Mouse (Mus musculus): ENCODE data around the gene Arl5b.

Arl5b gene

GRCm38 (mm10) chr2:15049117-15049873 is at the start of gene Arl5b:
Arl5b (plus strand) TSS chr2:15049395.
- peak; percentile 95 to 96 for DNase-seq

GRCm38 (mm10) chr2:15007531-15007930 is 41.7 kb upstream of the Arl5b start:
- no peak for DNase-seq

GRCm38 (mm10) chr2:15008072-15008471 is 41.1 kb upstream of the Arl5b start:
- DNase-seq: no peak

- DNase-seq: no peak
These were observed 22.4 kb upstream of the Arl5b start for GRCm38 (mm10) chr2:15026817-15027216.

GRCm38 (mm10) chr2:15027816-15028215 is 21.4 kb upstream of the Arl5b start:
- no peak for DNase-seq

GRCm38 (mm10) chr2:15038705-15039104 is 10.5 kb upstream of the Arl5b start:
- DNase-seq: no peak

- no peak for DNase-seq
These were observed 8.9 kb upstream of the Arl5b start for GRCm38 (mm10) chr2:15040326-15040725.

GRCm38 (mm10) chr2:15054496-15054895 is 5.3 kb downstream of the Arl5b start:
- DNase-seq: no peak

- peak; percentile 97 to 99 for DNase-seq
These were observed 5.9 kb downstream of the Arl5b start, which contains the start of gene Nsun6 for GRCm38 (mm10) chr2:15054945-15055637. Nsun6 (minus strand) TSS chr2:15055069.

GRCm38 (mm10) chr2:15055741-15056151 is 6.6 kb downstream of the Arl5b start:
- DNase-seq: no peak

- no peak for DNase-seq
These were observed 9.0 kb downstream of the Arl5b start for GRCm38 (mm10) chr2:15058227-15058626.

- DNase-seq: no peak
These were observed 11.7 kb downstream of the Arl5b start for GRCm38 (mm10) chr2:15060856-15061255.

GRCm38 (mm10) chr2:15063815-15064214 is 14.6 kb downstream of the Arl5b start:
- no peak for DNase-seq

- no peak for DNase-seq
These were observed 15.4 kb downstream of the Arl5b start for GRCm38 (mm10) chr2:15064380-15065269.

- peak; percentile 46 to 49 for DNase-seq
These were observed 16.3 kb downstream of the Arl5b start for GRCm38 (mm10) chr2:15065447-15065846.

- DNase-seq: no peak
These were observed 17.9 kb downstream of the Arl5b start for GRCm38 (mm10) chr2:15067091-15067490.

GRCm38 (mm10) chr2:15083702-15084101 is 34.5 kb downstream of the Arl5b start:
- DNase-seq: no peak

GRCm38 (mm10) chr2:15087308-15087707 is 38.1 kb downstream of the Arl5b start:
- no peak for DNase-seq

- DNase-seq: no peak
These were observed 47.4 kb downstream of the Arl5b start for GRCm38 (mm10) chr2:15096514-15097090.

- no peak for DNase-seq
These were observed 55.2 kb downstream of the Arl5b start for GRCm38 (mm10) chr2:15104386-15104785.

GRCm38 (mm10) chr2:15111290-15111689 is 62.1 kb downstream of the Arl5b start:
- no peak for DNase-seq

- no peak for DNase-seq
These were observed 62.7 kb downstream of the Arl5b start for GRCm38 (mm10) chr2:15111808-15112440.

Measured in cerebellum, postnatal 25 days (tissue).